Mouse (Mus musculus) hindbrain, embryonic 13.5 days (tissue): ENCODE results near the gene Armc9. TPM values are rescaled to one million over a fixed set of nuclear protein-coding genes. Genes with fewer than 3 reads are reported as not detected.

Experiments used
- ATAC-seq: fragments of 200-750 bp; cut with Nextera tagmentation; 2 replicates; pipeline ENCODE4 v1.8.0; 2017; ENCODE audit warnings: moderate TSS enrichment; ENCODE audit not compliant: low FRiP score
- H3K27ac ChIP-seq: fragments of 300-500 bp; sonication (generic); 2 replicates; pipeline ENCODE4 v1.5.1; 2015; ENCODE audit warnings: inconsistent platforms, mild to moderate bottlenecking, moderate library complexity
- H3K27me3 ChIP-seq: fragments of 300-500 bp; sonication (generic); 2 replicates; pipeline ENCODE4 v1.6.1; 2015; ENCODE audit warnings: mild to moderate bottlenecking, inconsistent platforms
- H3K36me3 ChIP-seq: fragments of 300-500 bp; sonication (generic); 2 replicates; pipeline ENCODE4 v1.6.1; 2015; ENCODE audit warnings: mild to moderate bottlenecking, inconsistent platforms
- H3K4me1 ChIP-seq: fragments of 300-500 bp; sonication (generic); replicated peaks from 2 replicates; pipeline ENCODE4 v1.6.1; 2015; ENCODE audit warnings: inconsistent platforms
- H3K4me2 ChIP-seq: fragments of 300-500 bp; sonication (generic); 2 replicates; pipeline ENCODE4 v1.6.1; 2015; ENCODE audit warnings: inconsistent platforms, mild to moderate bottlenecking, moderate library complexity
- H3K4me3 ChIP-seq: fragments of 300-500 bp; sonication (generic); 2 replicates; pipeline ENCODE4 v1.5.1; 2015; ENCODE audit warnings: mild to moderate bottlenecking, inconsistent platforms
- H3K9ac ChIP-seq: fragments of 300-500 bp; sonication (generic); 2 replicates; pipeline ENCODE4 v1.6.1; 2015; ENCODE audit warnings: mild to moderate bottlenecking, inconsistent platforms
- H3K9me3 ChIP-seq: fragments of 300-500 bp; sonication (generic); 2 replicates; pipeline ENCODE4 v1.6.1; 2016; ENCODE audit warnings: inconsistent platforms
- WGBS: fragments of 180-500 bp; shearing (Covaris S2); methylation state at CpG from one replicate; pipeline ENCODE4 v1.1.7; 2015; 5-methylcytosine and 5-hydroxymethylcytosine counted together
- polyA plus RNA-seq: library from polyadenylated mRNA; unstranded; fragments of >200 nt; fragmentation: Nextera tagmentation; extraction: Ambion mirVana; gene quantifications from 2 replicates; pipeline ENCODE4 v1.2.1, GENCODE M21; 2015

The Armc9 gene
- polyA plus RNA-seq, 1 experiment from 2014 or later: 31.9 TPM

DNA sequence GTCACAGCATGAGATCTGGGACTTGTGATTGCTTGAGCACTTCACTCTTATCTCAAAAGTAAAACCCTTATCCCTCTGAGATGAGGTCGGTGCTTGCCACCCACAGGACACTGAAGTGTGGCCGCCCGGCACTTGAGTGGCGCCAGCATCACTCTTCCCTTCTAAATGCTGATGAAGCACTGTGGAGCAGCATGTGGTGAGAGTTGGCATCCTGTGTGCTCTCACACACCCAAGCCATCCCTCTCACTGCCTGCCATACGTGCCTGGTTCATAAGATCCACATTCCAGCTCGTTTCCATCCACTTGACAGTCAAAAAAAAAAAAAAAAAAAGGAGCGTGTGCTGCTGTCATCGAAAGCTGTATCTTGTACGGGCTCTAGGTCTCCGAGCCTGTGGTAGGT is 80.5 kb downstream of the Armc9 start:
- Histone ChIP-seq H3K4me3 (no peak overlapping the region), H3K27me3 (no peaks in the 10 kb centered on the region), H3K36me3 (0 out of 2 replicates have a peak, but pooled peaks cover 3% of the 10 kb centered on the region), H3K4me2 (no peak overlapping the region), H3K27ac (no peak overlapping the region), H3K9ac (no peak overlapping the region), H3K4me1 (peaks cover 5% of the 10 kb centered on the region; the same call in 1 of the 2 replicates), H3K9me3 (no peaks in the 10 kb centered on the region)
- no peak for ATAC-seq
- WGBS: 90% methylated on average over 10 of the region's 10 CpGs

- Histone ChIP-seq H3K27ac (no peak overlapping the region), H3K9me3 (no peaks in the 10 kb centered on the region), H3K9ac (no peak overlapping the region), H3K36me3 (0 out of 2 replicates have a peak, but pooled peaks cover 3% of the 10 kb centered on the region), H3K4me2 (no peak overlapping the region), H3K27me3 (no peaks in the 10 kb centered on the region), H3K4me1 (peaks cover 5% of the 10 kb centered on the region; the same call in 1 of the 2 replicates), H3K4me3 (no peak overlapping the region)
- no peak for ATAC-seq
- WGBS: 61% methylated on average over 10 of the region's 10 CpGs
These were observed 81.9 kb downstream of the Armc9 start for GRCm38 (mm10) chr1:86236442-86236841.

DNA sequence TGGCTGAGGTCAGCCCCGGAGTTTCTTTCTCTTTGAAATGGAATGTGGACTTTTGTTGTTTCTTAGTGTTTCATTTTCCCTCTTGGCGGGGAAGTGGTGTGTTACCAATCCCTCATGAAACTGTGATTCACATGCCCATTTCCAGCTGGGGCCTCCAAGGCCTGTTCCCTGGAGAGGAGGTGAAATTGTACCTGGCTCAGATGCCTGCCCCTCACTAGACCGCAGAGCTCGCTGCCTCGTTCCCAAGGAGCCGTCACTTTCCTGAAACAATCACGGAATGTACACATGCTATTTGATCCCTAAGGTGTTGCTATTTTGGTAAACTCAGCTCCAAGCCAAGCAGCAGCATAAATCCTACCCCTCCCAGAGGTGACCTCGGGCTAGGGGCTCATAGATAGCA is 84.4 kb downstream of the Armc9 start:
- Histone ChIP-seq H3K27me3 (no peaks in the 10 kb centered on the region), H3K4me3 (no peak overlapping the region), H3K27ac (no peak overlapping the region), H3K9me3 (no peaks in the 10 kb centered on the region), H3K4me2 (no peak overlapping the region), H3K36me3 (0 out of 2 replicates have a peak, but pooled peaks cover 3% of the 10 kb centered on the region), H3K4me1 (peaks cover 5% of the 10 kb centered on the region; the same call in 1 of the 2 replicates), H3K9ac (no peak overlapping the region)
- ATAC-seq: no peak
- WGBS: 85% methylated on average over 8 of the region's 8 CpGs

- peaks cover 6% of the 10 kb centered on the region for H3K36me3 ChIP-seq
- no peak overlapping the region for H3K4me2 ChIP-seq
- H3K4me3 ChIP-seq: no peak overlapping the region
- 0 out of 2 replicates have a peak overlapping the region, but pooled peaks have one; percentile 19 for H3K27ac ChIP-seq
- ATAC-seq: no peak
- no peaks in the 10 kb centered on the region for H3K9me3 ChIP-seq
- H3K4me1 ChIP-seq: peaks cover 5% of the 10 kb centered on the region; the same call in 1 of the 2 replicates
- no peaks in the 10 kb centered on the region for H3K27me3 ChIP-seq
- 77% methylated on average over 6 of the region's 6 CpGs for WGBS
- no peak overlapping the region for H3K9ac ChIP-seq
These were observed 85.3 kb downstream of the Armc9 start for GRCm38 (mm10) chr1:86239871-86240270.

GRCm38 (mm10) chr1:86240959-86241358 is 86.4 kb downstream of the Armc9 start:
- Histone ChIP-seq H3K9me3 (no peaks in the 10 kb centered on the region), H3K4me3 (no peak overlapping the region), H3K27me3 (no peaks in the 10 kb centered on the region), H3K9ac (no peak overlapping the region), H3K27ac (no peak overlapping the region), H3K4me1 (peaks cover 5% of the 10 kb centered on the region; the same call in 1 of the 2 replicates), H3K4me2 (no peak overlapping the region), H3K36me3 (peaks cover 16% of the 10 kb centered on the region)
- no peak for ATAC-seq
- 82% methylated on average over 2 of the region's 2 CpGs for WGBS

GRCm38 (mm10) chr1:86243490-86243889 is 88.9 kb downstream of the Armc9 start:
- H3K9me3 ChIP-seq: no peaks in the 10 kb centered on the region
- no peak overlapping the region for H3K9ac ChIP-seq
- no peak overlapping the region for H3K27ac ChIP-seq
- no peak for ATAC-seq
- H3K36me3 ChIP-seq: peaks cover 41% of the 10 kb centered on the region
- no peak overlapping the region for H3K4me2 ChIP-seq
- H3K27me3 ChIP-seq: no peaks in the 10 kb centered on the region
- H3K4me1 ChIP-seq: no peaks in the 10 kb centered on the region
- no peak overlapping the region for H3K4me3 ChIP-seq
- 94% methylated on average over 6 of the region's 6 CpGs for WGBS

DNA sequence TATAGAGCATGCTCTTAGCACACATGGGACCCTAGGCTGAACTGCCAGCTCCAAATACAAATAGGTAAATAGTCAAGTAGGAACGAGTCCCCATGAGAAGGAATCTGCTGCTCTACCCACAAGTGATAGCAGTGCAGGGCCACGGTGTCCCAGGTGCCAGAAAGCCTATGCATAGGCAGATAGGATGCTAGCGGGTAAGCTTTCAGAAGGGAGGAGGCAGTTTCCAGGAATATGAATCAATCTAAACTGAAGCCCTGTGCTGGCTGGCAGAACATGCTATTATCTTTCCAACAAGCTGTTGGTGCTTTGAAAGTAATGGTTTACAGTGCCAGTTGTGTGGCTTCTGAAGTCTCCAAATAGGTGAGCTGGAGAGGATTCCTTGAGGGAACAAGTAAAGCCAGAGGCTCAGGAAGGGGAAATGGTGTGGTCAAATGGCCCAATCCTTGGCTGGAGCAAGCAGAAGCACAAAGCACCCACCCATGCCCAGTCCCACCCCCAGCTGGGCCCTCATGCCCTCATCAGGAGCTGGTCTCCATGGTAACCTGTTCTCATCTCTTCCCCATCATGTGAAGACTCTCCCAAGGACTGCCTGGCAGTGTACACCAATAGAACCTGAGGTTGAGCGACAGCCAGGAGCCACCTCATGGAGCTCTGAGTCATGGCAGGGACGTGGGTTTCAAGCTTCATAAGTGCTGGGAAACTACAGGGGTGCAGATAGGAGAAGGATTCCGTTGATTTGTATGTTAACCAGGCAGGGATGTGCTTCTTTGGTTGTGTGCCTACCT is 90.9 kb downstream of the Armc9 start:
- H3K36me3 ChIP-seq: peaks cover 54% of the 10 kb centered on the region
- no peak for ATAC-seq
- H3K4me3 ChIP-seq: no peak overlapping the region
- no peak overlapping the region for H3K4me2 ChIP-seq
- H3K4me1 ChIP-seq: no peaks in the 10 kb centered on the region
- no peak overlapping the region for H3K27ac ChIP-seq
- no peak overlapping the region for H3K9ac ChIP-seq
- no peaks in the 10 kb centered on the region for H3K9me3 ChIP-seq
- no peaks in the 10 kb centered on the region for H3K27me3 ChIP-seq
- WGBS: 91% methylated on average over 6 of the region's 6 CpGs

- H3K9me3 ChIP-seq: no peaks in the 10 kb centered on the region
- no peak overlapping the region for H3K4me2 ChIP-seq
- WGBS: 89% methylated on average over 8 of the region's 8 CpGs
- no peak for ATAC-seq
- H3K27me3 ChIP-seq: no peaks in the 10 kb centered on the region
- H3K9ac ChIP-seq: no peak overlapping the region
- no peaks in the 10 kb centered on the region for H3K4me1 ChIP-seq
- no peak overlapping the region for H3K4me3 ChIP-seq
- H3K27ac ChIP-seq: no peak overlapping the region
- peaks cover 49% of the 10 kb centered on the region for H3K36me3 ChIP-seq
These were observed 98.8 kb downstream of the Armc9 start for GRCm38 (mm10) chr1:86253410-86253809.

DNA sequence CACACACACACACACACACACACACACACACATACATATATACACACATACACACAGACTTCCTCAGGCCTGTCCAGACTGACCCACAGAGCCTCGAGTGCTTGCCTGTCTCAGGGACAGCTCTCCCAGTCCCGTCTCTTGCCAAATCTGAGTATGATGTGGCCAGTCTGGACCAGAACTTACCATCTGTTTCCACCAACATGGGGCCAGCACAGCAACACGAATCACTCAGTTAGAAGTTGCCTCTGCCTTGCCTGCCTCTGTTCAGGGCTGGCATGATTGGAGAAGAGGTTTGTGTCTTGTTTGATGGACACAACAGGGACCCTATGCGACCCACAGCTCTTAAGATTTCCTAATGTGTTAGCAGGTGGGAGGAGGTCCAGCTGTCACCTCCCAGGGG is 101.7 kb downstream of the Armc9 start:
- Histone ChIP-seq H3K4me3 (no peak overlapping the region), H3K36me3 (peaks cover 31% of the 10 kb centered on the region), H3K27ac (no peak overlapping the region), H3K4me1 (no peaks in the 10 kb centered on the region), H3K9me3 (no peaks in the 10 kb centered on the region), H3K9ac (no peak overlapping the region), H3K4me2 (no peak overlapping the region), H3K27me3 (no peaks in the 10 kb centered on the region)
- 71% methylated on average over 4 of the region's 4 CpGs for WGBS
- no peak for ATAC-seq

- Histone ChIP-seq H3K36me3 (peaks cover 31% of the 10 kb centered on the region), H3K4me3 (no peak overlapping the region), H3K9ac (no peak overlapping the region), H3K27ac (no peak overlapping the region), H3K4me2 (no peak overlapping the region), H3K4me1 (no peaks in the 10 kb centered on the region), H3K27me3 (no peaks in the 10 kb centered on the region), H3K9me3 (no peaks in the 10 kb centered on the region)
- WGBS: 86% methylated on average over 8 of the region's 8 CpGs
- no peak for ATAC-seq
These were observed 102.6 kb downstream of the Armc9 start for GRCm38 (mm10) chr1:86257228-86257627.

DNA sequence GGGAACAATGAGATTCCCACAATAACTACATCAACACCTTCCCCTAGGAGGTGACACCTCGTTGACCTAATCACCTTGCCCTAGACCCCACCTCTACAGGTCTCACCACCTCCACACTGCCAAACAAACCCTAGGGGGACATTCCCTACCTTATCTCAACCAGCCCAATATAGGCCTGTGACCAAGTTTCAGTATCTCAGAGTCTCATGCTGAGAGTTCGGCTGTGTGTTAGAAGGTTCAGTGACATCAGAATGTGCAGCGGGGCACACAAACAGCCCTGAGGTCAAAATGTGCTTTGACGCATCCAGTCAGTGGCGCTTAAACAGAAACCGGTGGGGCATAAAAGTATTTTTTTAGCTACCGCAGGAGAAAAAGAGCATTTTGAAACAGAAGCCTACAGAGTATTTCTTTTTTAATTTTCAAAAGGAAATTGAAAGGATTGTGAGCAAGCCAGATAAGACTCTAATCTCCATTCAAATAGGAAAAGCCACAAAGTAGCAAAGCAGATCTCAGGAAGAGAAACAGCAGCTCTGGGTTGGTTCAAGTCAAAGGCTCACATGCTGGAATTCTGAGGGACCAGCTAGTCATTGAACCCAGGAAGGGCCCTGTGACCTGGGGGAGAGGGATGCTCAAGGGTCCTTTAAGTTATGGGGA is 103.7 kb downstream of the Armc9 start:
- Histone ChIP-seq H3K27me3 (no peaks in the 10 kb centered on the region), H3K36me3 (peaks cover 30% of the 10 kb centered on the region), H3K27ac (no peak overlapping the region), H3K4me2 (no peak overlapping the region), H3K4me1 (0 out of 2 replicates have a peak, but pooled peaks cover 1% of the 10 kb centered on the region), H3K9ac (no peak overlapping the region), H3K4me3 (no peak overlapping the region), H3K9me3 (no peaks in the 10 kb centered on the region)
- no peak for ATAC-seq
- WGBS: 79% methylated on average over 7 of the region's 7 CpGs

- Histone ChIP-seq H3K27me3 (no peaks in the 10 kb centered on the region), H3K27ac (no peak overlapping the region), H3K4me3 (no peak overlapping the region), H3K4me2 (no peak overlapping the region), H3K9ac (no peak overlapping the region), H3K9me3 (no peaks in the 10 kb centered on the region), H3K4me1 (0 out of 2 replicates have a peak, but pooled peaks cover 3% of the 10 kb centered on the region), H3K36me3 (no peaks in the 10 kb centered on the region; the same call in 1 of the 2 replicates)
- no peak for ATAC-seq
- WGBS: 69% methylated on average over 7 of the region's 7 CpGs
These were observed 109.2 kb downstream of the Armc9 start for GRCm38 (mm10) chr1:86263564-86264339.
